Mouse (Mus musculus): ENCODE data around the gene Mettl13. TPM values are rescaled to one million over a fixed set of nuclear protein-coding genes. Genes with fewer than 3 reads are reported as not detected.

The Mettl13 gene
- polyA plus RNA-seq, 1 experiment from 2014 or later = 10.2 TPM

DNA sequence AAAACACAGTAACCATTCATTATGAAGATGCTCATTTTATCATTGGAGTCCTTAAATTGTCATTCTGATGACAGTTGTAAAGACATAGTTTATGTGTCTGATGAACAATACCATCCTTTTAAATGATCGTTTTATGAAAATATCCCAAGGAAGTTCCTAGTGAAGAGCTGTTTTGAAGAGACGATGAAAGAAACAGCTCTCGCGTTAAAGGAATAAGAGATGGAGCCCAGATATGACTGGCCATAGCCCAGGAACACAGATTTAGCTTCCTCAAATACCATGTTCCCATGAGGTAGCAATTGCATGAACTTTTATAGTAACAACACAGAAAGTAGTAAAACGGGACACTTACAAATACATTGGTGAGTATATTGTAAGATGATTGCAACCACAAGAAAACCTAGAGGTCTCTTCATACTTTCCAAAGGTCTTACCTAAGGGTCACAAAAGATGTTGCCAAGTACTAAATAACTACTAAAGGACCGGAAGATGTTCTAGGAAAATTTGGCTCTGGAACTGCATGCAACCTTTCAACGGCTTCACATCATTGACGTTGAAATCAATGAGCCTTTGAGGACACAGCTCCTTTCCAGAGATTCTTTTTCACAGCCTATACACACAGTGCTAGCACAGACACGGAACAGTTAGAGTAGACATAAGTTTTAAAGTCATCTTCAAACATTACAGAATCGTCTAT, 714 bp upstream of the Mettl13 start:
- Histone ChIP-seq H3K27me3 (replicated peaks; ENCODE audit: control insufficient read depth, insufficient read depth, low read length) (no peaks in the 10 kb centered on the region), H3K9ac (ENCODE audit: low read length) (peak overlapping the region; percentile 73), H3K9me3 (replicated peaks; ENCODE audit: control insufficient read depth, low read length) (no peaks in the 10 kb centered on the region), H3K27ac (ENCODE audit: low read depth, low read length) (peak overlapping the region; percentile 21; the same call in 1 of the 2 replicates), H3K36me3 (ENCODE audit: control insufficient read depth, insufficient read depth, low read length) (peaks cover 24% of the 10 kb centered on the region), H3K4me1 (ENCODE audit: control insufficient read depth, insufficient read depth, low read length) (peaks cover 12% of the 10 kb centered on the region), H3K4me2 (ENCODE audit: low read length) (peak overlapping the region; percentile 77), H3K4me3 (ENCODE audit: low read depth, low read length) (peak overlapping the region; percentile 58)
- DNase-seq (ENCODE audit: low spot score) (no peak), ATAC-seq (no peak)
- 70% methylated on average over 10 of the region's 10 CpGs for WGBS

- no peak for ATAC-seq
- peak overlapping the region; percentile 77 for H3K4me2 ChIP-seq (ENCODE audit: low read length)
- H3K4me3 ChIP-seq (ENCODE audit: low read depth, low read length) = peak overlapping the region; percentile 58
- 11% methylated on average over 10 of the region's 10 CpGs for WGBS
- no peaks in the 10 kb centered on the region for H3K9me3 ChIP-seq (replicated peaks; ENCODE audit: control insufficient read depth, low read length)
- no peak overlapping the region for H3K27ac ChIP-seq (ENCODE audit: low read depth, low read length)
- H3K36me3 ChIP-seq (ENCODE audit: control insufficient read depth, insufficient read depth, low read length) = peaks cover 35% of the 10 kb centered on the region
- H3K27me3 ChIP-seq (replicated peaks; ENCODE audit: control insufficient read depth, insufficient read depth, low read length) = no peaks in the 10 kb centered on the region
- peaks cover 12% of the 10 kb centered on the region for H3K4me1 ChIP-seq (ENCODE audit: control insufficient read depth, insufficient read depth, low read length)
- peak overlapping the region; percentile 73 for H3K9ac ChIP-seq (ENCODE audit: low read length)
- DNase-seq (ENCODE audit: low spot score) = no peak
Observed at GRCm38 (mm10) chr1:162547607-162548006, 744 bp downstream of the Mettl13 start.

- WGBS = 75% methylated on average over 1 of the region's 1 CpGs
- Histone ChIP-seq H3K4me3 (ENCODE audit: low read depth, low read length) (no peak overlapping the region), H3K4me2 (ENCODE audit: low read length) (no peak overlapping the region), H3K36me3 (ENCODE audit: control insufficient read depth, insufficient read depth, low read length) (peaks cover 77% of the 10 kb centered on the region), H3K27ac (ENCODE audit: low read depth, low read length) (no peak overlapping the region), H3K4me1 (ENCODE audit: control insufficient read depth, insufficient read depth, low read length) (peaks cover 12% of the 10 kb centered on the region), H3K9me3 (replicated peaks; ENCODE audit: control insufficient read depth, low read length) (no peaks in the 10 kb centered on the region), H3K27me3 (replicated peaks; ENCODE audit: control insufficient read depth, insufficient read depth, low read length) (no peaks in the 10 kb centered on the region), H3K9ac (ENCODE audit: low read length) (no peak overlapping the region)
- ATAC-seq (no peak), DNase-seq (ENCODE audit: low spot score) (no peak)
Observed at GRCm38 (mm10) chr1:162543231-162543630, 5.1 kb downstream of the Mettl13 start.

- 94% methylated on average over 14 of the region's 14 CpGs for WGBS
- Histone ChIP-seq H3K9me3 (replicated peaks; ENCODE audit: control insufficient read depth, low read length) (no peaks in the 10 kb centered on the region), H3K4me2 (ENCODE audit: low read length) (no peak overlapping the region), H3K36me3 (ENCODE audit: control insufficient read depth, insufficient read depth, low read length) (peaks cover 64% of the 10 kb centered on the region), H3K27ac (ENCODE audit: low read depth, low read length) (no peak overlapping the region), H3K4me3 (ENCODE audit: low read depth, low read length) (no peak overlapping the region), H3K4me1 (ENCODE audit: control insufficient read depth, insufficient read depth, low read length) (no peaks in the 10 kb centered on the region), H3K9ac (ENCODE audit: low read length) (no peak overlapping the region), H3K27me3 (replicated peaks; ENCODE audit: control insufficient read depth, insufficient read depth, low read length) (no peaks in the 10 kb centered on the region)
- ATAC-seq = no peak
- DNase-seq (ENCODE audit: low spot score) = no peak
Observed at GRCm38 (mm10) chr1:162533766-162534560, 14.4 kb downstream of the Mettl13 start.

DNA sequence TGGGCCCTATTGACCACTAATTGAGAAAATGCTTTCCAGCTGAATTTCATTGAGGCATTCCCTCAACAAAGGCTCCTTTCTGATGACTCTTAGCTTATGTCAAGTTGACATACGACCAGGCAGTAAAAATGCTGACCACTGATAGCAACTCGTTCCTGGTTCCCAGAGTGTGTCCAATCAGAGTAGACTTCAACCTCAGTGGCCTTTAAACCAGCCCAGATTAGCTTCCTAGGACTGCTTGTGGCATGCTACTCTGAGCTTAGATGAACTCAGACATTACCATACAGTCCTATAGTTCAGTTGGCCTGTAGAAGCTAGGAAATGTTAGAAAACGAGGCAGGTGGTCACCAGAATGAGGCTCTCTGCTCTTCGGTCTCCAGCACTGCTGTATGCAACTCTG, 16.0 kb downstream of the Mettl13 start:
- Histone ChIP-seq H3K4me3 (ENCODE audit: low read depth, low read length) (no peak overlapping the region), H3K36me3 (ENCODE audit: control insufficient read depth, insufficient read depth, low read length) (peaks cover 53% of the 10 kb centered on the region), H3K27ac (ENCODE audit: low read depth, low read length) (no peak overlapping the region), H3K9me3 (replicated peaks; ENCODE audit: control insufficient read depth, low read length) (no peaks in the 10 kb centered on the region), H3K4me1 (ENCODE audit: control insufficient read depth, insufficient read depth, low read length) (no peaks in the 10 kb centered on the region), H3K9ac (ENCODE audit: low read length) (no peak overlapping the region), H3K4me2 (ENCODE audit: low read length) (no peak overlapping the region), H3K27me3 (replicated peaks; ENCODE audit: control insufficient read depth, insufficient read depth, low read length) (no peaks in the 10 kb centered on the region)
- WGBS = 87% methylated on average over 4 of the region's 4 CpGs
- ATAC-seq (no peak), DNase-seq (ENCODE audit: low spot score) (no peak)

DNA sequence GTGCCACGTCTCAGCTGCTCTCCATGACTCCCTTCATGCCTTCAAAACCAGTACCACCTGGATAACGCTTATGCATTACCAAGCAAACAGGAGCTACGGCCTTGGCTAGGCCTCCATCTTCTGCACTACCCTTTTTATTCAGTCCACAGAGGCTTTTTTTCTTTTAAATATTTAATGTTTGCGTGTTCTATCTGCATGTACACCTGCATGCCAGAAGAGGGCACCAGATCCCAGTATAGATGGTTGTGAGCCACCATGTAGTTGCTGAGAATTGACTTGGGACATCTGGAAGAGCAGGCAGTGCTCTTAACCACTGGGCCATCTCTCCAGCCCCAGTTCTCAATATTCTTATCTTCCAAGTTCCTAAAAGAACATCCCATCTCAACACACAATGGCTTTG, 16.8 kb downstream of the Mettl13 start:
- Histone ChIP-seq H3K36me3 (ENCODE audit: control insufficient read depth, insufficient read depth, low read length) (peaks cover 45% of the 10 kb centered on the region), H3K27ac (ENCODE audit: low read depth, low read length) (no peak overlapping the region), H3K4me3 (ENCODE audit: low read depth, low read length) (no peak overlapping the region), H3K9ac (ENCODE audit: low read length) (no peak overlapping the region), H3K9me3 (replicated peaks; ENCODE audit: control insufficient read depth, low read length) (no peaks in the 10 kb centered on the region), H3K27me3 (replicated peaks; ENCODE audit: control insufficient read depth, insufficient read depth, low read length) (no peaks in the 10 kb centered on the region), H3K4me1 (ENCODE audit: control insufficient read depth, insufficient read depth, low read length) (no peaks in the 10 kb centered on the region), H3K4me2 (ENCODE audit: low read length) (no peak overlapping the region)
- ATAC-seq = no peak
- 70% methylated on average over 4 of the region's 4 CpGs for WGBS
- no peak for DNase-seq (ENCODE audit: low spot score)

- no peak for DNase-seq (ENCODE audit: low spot score)
- Histone ChIP-seq H3K27me3 (replicated peaks; ENCODE audit: control insufficient read depth, insufficient read depth, low read length) (no peaks in the 10 kb centered on the region), H3K9me3 (replicated peaks; ENCODE audit: control insufficient read depth, low read length) (no peaks in the 10 kb centered on the region), H3K4me1 (ENCODE audit: control insufficient read depth, insufficient read depth, low read length) (no peaks in the 10 kb centered on the region), H3K36me3 (ENCODE audit: control insufficient read depth, insufficient read depth, low read length) (peaks cover 36% of the 10 kb centered on the region), H3K4me2 (ENCODE audit: low read length) (no peak overlapping the region), H3K4me3 (ENCODE audit: low read depth, low read length) (no peak overlapping the region), H3K27ac (ENCODE audit: low read depth, low read length) (no peak overlapping the region), H3K9ac (ENCODE audit: low read length) (no peak overlapping the region)
- no peak for ATAC-seq
- 13% methylated on average over 1 of the region's 1 CpGs for WGBS
Observed at GRCm38 (mm10) chr1:162530666-162531065, 17.7 kb downstream of the Mettl13 start.

DNA sequence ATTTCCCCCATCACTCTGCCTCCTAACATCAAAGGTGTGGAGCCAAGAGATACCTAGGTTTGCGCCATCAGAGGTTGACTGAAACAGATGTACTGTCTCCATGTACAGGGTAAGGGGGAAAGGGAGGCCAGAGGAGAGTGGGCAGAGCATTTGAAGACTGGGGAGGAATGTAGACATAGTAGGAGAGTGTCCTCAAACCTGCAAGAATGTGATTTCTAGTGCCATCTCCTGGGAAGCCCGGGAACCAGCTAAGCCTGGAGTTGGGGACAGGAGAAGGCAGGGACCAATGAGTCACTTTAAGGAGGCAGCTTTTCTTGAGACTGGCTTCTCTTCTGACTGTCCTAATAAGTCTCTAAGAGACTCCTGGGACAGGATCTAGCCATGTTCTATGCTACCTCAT, 18.7 kb downstream of the Mettl13 start:
- Histone ChIP-seq H3K27me3 (replicated peaks; ENCODE audit: control insufficient read depth, insufficient read depth, low read length) (no peaks in the 10 kb centered on the region), H3K4me2 (ENCODE audit: low read length) (no peak overlapping the region), H3K9me3 (replicated peaks; ENCODE audit: control insufficient read depth, low read length) (no peaks in the 10 kb centered on the region), H3K4me3 (ENCODE audit: low read depth, low read length) (no peak overlapping the region), H3K36me3 (ENCODE audit: control insufficient read depth, insufficient read depth, low read length) (peaks cover 26% of the 10 kb centered on the region), H3K9ac (ENCODE audit: low read length) (no peak overlapping the region), H3K27ac (ENCODE audit: low read depth, low read length) (no peak overlapping the region), H3K4me1 (ENCODE audit: control insufficient read depth, insufficient read depth, low read length) (no peaks in the 10 kb centered on the region)
- no peak for ATAC-seq
- 64% methylated on average over 2 of the region's 2 CpGs for WGBS
- no peak for DNase-seq (ENCODE audit: low spot score)

- Histone ChIP-seq H3K4me3 (ENCODE audit: low read depth, low read length) (no peak overlapping the region), H3K27ac (ENCODE audit: low read depth, low read length) (no peak overlapping the region), H3K4me2 (ENCODE audit: low read length) (no peak overlapping the region), H3K27me3 (replicated peaks; ENCODE audit: control insufficient read depth, insufficient read depth, low read length) (no peaks in the 10 kb centered on the region), H3K9ac (ENCODE audit: low read length) (no peak overlapping the region), H3K36me3 (ENCODE audit: control insufficient read depth, insufficient read depth, low read length) (no peaks in the 10 kb centered on the region), H3K9me3 (replicated peaks; ENCODE audit: control insufficient read depth, low read length) (no peaks in the 10 kb centered on the region), H3K4me1 (ENCODE audit: control insufficient read depth, insufficient read depth, low read length) (no peaks in the 10 kb centered on the region)
- 88% methylated on average over 1 of the region's 1 CpGs for whole genome bisulfite sequencing
- DNase-seq (ENCODE audit: low spot score) = no peak
- ATAC-seq = no peak
Observed at GRCm38 (mm10) chr1:162515116-162515515, 33.2 kb downstream of the Mettl13 start.

Data from forebrain, embryonic 14.5 days (tissue).